Mouse (Mus musculus) erythroblast, adult 5-6 weeks (primary cell): ENCODE measurements around the gene Scn2b. TPM values are rescaled to one million over a fixed set of nuclear protein-coding genes. Genes with fewer than 3 reads are reported as not detected.

ENCODE experiments used
- ATAC-seq: replicated peaks from 2 replicates; pipeline ENCODE4 v1.8.0; 2016; ENCODE audit warnings: moderate number of reproducible peaks, mild to moderate bottlenecking, moderate TSS enrichment, inconsistent platforms; ENCODE audit not compliant: poor library complexity, low FRiP score, severe bottlenecking
- total RNA-seq, 2 experiments: library from RNA; stranded (forward) in 1 of 2; stranded (reverse) in 1 of 2; fragments of 150-400 nt in 1 of 2; fragments of 200-764, 138-1000 nt in 1 of 2; gene quantifications; 2 replicates each; pipeline versions ENCODE4 v1.2.3 to v1.2.4; 2015 to 2017; ENCODE audit warnings: low replicate concordance in 2 of 2

Gene Scn2b
- 0.77 TPM in 1 of 2 replicates, not detected in the other for total RNA-seq (2015; ENCODE audit: low replicate concordance)
- not detected in 2 replicates for total RNA-seq (2017; ENCODE audit: low replicate concordance)

DNA sequence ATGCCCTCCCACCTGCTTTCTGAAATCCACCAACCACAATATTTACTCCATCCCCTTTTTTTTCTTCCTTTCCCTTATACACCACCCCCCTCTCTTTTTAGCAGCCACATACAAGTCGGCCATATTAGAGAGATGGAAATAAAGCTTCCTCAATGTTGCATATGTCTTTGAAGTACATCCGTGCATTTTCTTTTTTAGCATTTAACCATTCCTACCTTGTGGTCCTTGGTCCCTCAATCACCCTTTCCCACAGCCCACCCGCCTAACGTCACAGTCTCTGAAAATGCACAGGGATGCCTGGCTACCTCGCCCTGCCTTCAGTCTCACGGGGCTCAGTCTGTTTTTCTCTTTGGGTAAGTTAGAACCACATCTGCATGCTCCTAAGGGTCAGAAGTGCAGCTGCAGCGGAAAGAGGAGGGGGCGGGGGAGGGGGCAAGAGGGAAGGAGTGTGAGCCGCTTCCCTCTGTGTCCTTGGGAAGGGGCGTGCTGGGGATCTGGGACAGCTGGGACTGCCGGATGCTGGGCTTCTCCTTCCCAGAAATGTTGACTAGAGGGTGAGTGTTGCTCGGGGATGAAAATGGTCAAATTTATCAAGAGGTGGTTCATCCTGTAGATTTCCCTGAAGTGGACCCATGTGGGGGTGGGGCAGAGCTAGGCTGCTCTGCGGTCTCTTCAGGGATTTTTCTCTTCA lies at the start of gene Scn2b:
Scn2b (plus strand) TSS at position 42 of the 691 bp plus-strand sequence.
- ATAC-seq, result no peak

DNA sequence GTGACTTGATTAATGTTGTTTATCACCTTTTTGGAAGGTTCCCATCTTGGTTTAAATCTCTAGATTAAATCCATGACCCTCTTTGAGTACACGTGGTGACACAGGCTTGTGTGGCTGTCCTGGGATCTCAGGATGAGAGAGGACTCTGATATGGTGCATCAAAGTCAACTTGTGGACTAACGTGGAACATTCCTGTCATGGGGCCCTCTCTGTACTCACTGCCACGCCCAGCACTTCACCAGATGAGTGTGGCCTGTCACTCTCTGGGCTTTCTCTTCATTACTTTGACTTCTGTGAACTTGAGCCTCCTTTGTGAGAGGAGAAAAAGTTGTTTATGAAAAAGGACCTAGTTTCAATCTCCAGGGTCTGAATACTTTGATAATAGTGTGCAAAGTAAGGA lies 45.8 kb upstream of the Scn2b start:
- ATAC-seq, result no peak

DNA sequence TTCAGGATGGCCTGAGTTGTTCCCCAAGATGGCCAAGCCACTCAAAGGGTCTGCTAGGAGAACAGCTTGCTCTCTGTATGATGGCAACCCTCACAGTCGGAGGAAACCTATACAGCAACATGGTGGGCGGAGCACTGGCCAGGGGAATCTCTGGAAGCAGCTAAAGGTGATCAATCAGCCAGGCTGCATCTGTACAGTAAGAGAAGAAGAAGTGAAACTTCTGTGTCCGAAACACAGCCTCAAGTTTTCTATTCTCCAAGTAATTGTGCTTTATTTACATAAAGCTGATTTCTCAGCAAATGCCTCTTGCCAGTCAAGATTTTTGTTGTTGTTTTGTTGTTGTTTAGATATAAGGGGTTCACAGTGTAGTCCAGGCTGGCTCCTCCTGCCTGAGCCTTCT lies 39.7 kb upstream of the Scn2b start:
- no peak for ATAC-seq

DNA sequence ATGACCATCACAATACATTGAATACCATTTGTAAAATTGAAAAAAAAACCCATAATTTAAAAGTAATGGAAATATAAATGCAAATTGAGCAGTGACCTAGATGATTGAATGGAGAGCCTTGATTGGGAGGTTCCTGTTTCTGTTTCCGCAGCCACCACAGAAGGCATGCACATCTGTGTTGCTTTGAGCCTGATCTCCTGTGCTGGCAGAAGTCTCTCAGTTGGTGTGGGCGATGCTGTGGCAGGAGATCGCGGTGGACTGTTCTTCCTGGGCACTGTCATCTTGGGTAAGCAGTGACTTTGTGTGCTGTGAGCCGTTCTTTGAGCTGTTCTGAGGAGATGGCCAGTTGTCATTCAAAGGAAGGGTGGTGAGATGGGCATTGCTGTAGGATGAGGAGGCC lies 38.6 kb upstream of the Scn2b start, which contains the start of gene Jaml:
Jaml (plus strand) TSS at position 173 of the 400 bp plus-strand sequence.
- ATAC-seq, result no peak

DNA sequence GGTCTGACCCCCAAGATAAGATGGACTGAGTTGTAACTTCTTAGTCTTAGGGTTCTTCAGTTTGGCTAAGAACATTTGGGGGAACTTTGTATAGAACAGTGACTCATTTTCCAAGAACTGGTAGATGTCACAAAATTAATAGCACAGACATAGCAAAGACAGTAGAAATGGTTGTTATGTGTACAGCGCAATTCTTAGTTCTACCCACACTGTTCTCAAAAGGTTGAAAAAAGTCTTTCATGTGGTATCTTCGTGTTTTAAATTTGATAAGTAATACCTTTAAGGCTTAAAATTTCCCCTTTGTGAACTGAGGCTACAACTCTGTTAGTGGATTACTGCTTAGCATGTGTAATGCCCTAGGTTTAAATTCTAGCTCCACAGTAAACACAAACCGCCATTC lies 34.5 kb upstream of the Scn2b start:
- no peak for ATAC-seq

DNA sequence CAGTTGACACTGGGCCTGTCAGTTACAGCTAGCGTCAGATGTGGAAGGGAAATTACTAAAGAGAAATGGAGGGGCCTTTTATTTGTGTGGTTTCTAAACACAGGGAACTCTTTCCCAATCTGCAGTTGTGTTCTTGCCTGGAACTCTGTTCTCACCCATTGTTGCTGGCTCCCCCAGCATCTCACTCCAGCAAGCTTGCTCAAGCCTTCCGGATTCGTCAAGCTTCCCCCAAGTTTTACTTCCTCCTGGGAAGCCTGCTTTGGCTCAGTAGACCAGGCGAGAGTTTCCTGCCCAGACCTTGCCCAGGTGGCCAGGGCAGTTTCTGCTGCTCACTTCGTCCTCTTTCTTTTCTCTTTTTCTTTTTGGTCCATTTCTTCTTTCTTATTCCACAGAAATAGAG lies 33.0 kb upstream of the Scn2b start:
- ATAC-seq, result no peak

DNA sequence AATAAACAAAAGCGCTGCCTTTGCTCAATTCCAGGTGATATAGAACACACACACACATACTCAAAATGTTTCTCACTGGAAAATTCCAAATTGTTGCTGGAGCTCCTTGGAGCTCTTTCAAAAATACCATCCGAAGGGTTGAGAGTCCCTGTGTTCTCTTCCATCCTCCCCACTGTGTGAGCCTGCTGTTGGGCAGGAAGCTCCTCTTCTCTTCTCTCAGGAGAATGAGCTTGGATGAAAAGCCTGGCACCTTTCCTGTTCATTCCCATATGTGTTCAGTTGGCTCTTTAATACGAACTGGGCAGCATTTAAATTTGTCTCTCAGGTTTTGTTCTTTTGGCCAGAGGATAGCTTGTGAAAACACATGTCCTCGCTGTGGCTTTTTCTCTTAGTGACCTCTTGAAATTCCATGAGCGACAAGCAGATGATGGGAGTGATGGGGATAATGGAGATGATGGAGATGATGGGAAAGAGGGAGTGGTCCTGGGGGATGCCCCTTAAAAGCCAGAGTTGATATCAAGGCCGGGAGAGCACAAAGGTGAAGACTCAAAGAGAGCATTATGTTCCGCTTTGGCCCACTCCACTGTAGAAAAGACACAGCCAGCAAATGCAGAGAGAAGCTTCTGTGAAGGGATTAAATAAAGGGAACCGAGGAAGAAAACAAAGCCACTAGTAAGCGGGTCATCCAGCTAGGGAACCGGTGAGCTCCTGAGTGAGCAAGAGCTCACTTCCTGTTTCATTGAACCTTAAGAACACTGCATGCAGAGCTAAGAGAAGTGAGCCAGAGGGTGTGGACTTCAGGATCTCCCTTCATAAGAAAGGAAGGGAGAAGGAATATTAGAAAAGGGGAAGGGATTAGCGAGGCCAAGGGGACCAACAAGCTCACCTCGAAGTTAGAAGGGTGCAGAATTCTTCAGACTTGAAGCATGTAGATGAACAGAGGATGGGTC lies 31.6 kb upstream of the Scn2b start:
- no peak for ATAC-seq

DNA sequence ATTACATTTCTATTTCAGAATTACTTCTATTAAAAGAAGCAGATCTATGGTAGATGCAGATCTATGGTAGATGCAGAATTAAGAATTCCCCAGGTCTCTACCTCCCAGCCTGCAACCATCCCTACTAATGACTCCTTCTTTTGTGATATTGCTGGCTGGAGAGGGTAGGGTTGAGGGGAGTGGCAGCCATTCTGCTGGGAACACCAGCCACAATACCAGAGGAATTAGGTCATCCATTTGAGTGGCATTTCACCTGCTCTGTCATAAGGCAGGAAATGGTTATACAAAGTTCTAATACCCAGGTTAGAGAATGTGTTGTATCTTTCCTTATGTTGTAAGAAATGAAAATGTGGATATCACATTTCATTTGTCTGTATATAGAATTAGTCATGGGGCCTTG lies 29.5 kb upstream of the Scn2b start:
- ATAC-seq, result no peak

DNA sequence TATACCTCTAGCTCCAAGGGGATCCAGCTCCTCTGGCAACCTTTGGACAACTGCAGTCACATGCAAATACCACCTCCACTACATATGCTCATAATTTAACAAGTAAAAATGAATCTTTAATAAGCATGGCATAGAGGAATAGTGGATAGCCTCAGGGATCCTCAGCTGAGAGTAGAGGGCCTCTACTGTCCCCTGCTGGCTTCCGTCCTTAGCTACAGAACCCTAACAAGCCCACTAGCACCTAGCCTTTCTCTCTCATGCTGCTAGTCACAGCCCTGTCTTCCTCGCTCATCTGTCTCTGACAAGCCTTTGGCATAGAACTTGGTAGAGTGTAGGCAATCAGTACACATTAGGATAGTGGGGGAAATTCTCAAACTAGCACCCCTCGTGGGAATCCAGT lies 26.8 kb upstream of the Scn2b start:
- ATAC-seq, result no peak

DNA sequence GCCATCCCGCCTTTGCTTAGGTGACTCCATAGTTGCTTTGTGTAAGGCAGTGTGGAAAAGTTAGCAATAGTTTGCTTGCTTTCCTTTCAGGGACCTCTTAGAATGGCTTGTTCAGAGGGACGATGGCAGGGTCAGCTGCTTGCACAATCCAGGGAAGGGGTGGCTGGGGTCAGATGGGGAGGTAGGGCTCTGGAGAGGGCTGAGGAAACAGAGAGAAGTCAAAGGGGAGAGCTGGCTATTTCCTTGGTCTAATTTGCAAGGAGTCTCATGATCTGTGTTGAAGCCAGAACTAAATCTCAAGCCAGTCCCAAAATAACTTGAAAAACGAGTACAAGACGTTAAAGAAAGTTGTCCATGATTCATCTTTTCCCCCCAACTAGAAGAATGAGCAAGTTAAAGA lies 24.9 kb upstream of the Scn2b start:
- no peak for ATAC-seq

DNA sequence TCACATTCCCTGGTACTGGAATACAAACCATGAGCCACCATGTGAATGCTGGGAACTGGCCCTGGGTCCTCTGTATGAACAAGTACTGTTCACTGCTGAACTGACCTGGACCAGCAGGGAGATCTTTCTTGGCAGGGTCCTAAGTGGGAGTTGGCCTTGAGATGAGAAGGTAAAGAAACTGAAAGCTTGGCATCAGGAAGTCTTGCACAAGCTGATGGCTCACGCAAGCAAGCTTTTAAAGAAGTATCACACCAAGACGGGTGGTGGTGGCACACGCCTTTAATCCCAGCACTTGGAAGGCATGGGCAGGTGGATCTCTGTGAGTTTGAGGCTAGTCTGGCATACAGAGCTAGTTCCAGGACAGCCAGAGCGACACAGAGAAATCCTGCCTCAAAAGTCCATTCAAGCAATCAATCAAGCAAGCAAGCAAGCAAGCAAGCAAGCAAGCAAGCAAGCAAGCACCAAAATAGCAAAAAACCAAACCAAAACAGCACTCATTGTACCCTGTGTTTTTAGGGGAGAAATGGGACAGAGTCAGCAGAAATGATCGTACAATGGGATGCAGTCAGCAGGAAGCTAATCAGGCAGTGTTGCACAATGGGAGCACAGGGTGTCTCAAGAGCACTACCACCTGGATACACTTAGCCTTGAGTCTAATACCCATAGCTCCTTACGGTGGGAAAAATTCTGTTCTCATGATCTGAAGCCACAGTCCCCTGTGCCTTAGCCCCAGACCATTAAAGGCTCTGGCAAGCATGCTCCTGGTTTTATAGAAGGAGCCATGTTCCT lies 22.2 kb upstream of the Scn2b start:
- no peak for ATAC-seq

DNA sequence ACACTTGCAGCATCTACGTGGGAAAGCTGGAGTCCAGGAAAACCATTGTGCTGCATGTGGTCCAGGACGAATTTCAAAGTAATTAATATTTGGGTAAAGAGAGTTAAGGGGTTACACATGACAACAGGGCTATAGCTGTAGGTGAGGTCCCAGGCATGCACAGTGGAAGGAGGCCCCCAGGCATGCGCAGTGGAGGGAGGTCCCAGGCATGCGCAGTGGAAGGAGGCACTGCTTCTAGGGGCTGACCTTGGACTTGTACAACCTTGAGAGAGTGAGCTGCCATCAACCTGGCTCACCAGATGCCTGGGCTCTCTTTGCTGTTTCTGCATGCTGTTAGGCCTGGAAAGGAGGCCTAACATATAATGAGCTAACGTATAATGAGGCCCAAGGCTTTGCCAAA lies 19.7 kb upstream of the Scn2b start:
- ATAC-seq, result no peak

DNA sequence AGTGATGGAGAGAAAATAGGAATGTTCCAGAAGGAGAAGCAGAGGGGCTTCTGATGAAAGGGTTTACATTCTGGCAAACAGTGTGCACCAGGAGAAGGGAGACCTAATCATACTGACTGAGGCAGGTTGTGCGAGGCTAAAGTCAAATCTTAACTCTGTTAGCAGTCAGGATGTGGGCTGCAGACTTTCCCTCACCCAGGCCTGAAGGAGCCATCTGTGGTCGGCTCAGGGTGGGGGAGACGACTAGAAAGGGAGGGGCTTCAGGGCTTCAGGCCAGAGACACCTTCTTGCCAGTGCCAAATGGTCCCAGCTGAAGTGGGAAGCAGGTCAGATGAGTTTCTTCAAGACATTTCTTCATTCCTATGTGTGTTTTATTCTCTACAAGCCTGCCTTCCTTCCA lies 19.2 kb upstream of the Scn2b start:
- no peak for ATAC-seq

DNA sequence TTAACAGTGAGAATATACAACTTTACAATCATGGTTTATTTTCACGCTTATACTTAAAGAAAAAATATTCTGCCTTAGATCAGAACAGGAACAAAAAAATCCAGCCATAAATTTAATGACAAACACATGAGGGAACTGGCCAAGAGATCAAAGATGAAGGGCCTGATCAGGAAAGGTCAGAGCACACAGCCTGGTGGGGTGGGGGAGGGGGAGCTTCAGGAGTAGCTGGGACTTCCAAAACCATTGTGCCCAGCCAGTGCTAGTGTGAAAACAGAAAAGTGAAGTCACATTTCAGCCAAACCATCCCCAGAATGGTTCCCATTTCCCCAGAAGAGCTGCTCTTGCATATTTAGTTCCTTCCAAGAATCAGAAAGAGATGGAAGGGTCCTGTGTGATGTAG lies 15.1 kb upstream of the Scn2b start:
- ATAC-seq, result no peak

DNA sequence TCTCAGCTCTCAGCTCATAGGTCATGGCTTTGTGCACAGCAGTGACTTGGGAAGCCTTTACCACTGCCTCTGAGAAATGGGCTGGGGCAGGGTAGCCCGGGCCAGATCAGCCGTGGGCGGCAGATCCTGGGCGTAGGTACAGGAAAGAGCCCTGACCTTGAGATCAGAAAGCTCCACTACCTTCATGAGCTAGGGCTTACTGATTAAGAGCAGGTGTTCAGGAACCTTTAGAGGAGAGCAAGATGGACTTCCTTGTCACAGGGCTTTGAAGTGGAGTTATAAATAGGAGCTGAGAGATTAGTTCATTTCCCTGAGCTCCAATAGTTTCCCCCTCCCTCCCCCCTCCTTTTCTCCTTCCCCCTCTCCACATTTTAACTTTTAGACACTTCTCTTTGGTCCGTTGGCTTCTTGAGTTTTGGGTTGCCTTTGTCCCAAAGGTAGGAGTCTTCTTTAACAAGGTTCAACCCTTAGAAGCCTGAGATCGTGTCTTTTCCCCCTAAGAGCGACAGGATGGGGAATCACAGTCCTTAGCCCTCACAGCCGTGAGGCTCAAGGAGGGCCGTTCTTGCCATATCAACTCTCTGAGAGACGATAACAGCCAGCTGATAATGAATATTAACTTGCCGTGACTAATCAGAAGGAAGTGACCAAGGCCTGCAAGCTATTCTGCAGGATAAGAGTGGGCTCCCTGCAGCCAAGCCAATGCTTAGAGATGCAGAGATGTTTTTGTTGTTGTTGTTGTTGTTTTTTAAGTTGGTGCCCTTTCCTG lies 14.2 kb upstream of the Scn2b start:
- no peak for ATAC-seq

DNA sequence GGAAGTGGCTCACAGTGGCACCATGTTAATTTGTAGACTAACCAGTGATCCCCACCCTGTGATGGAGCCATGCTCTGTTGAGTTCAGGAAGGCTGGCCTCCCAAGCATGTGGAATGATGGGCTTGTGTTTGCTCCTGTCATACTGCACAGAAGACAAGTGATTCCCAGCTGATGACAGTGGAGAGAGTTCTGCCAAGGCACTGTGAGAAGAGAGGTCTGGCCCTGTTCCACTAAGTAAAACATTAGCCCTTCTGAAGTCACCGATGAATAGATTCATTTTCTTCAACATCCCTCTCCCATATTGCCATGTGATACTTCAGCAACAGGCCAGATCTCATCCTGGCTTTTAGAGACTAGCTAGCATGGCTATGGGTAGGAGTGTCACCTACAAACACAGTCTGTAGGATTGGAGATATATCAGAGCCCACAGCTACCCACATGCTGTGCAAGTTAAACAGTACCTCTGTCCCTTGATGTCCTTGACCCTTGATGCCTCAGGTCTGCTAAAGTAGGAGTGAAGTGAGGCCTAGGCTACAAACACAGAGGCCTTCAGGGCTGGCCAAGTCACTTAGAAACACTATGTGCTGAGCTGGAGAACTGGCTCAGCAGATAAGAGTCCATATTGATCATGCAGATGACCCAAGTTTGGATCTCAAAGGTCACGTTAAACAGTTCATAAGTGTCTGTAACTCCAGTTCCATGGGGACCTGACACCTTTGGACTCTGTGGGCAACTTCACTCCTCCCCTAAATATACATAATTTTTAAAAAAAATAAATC lies 11.8 kb upstream of the Scn2b start:
- ATAC-seq, result no peak

DNA sequence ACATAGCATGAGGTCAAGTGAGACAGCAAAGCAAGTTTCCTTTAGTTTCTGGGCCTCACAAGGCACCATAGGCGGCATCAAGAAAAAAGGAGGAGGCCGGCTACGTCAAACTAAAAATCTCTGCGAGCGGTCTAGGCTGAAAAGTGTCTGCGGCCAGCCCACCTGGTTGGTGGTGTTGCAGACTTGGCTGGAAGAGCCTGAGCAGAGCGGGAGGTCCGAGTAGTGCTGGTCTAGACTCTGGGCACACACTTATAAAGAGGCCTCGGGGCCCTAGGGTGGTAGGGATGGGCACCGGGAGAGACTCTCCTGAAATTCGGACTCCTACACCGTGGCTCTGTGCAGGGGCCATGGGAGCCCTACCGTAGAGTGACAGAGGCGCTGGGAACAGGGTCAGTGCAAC lies 1.9 kb upstream of the Scn2b start:
- no peak for ATAC-seq

DNA sequence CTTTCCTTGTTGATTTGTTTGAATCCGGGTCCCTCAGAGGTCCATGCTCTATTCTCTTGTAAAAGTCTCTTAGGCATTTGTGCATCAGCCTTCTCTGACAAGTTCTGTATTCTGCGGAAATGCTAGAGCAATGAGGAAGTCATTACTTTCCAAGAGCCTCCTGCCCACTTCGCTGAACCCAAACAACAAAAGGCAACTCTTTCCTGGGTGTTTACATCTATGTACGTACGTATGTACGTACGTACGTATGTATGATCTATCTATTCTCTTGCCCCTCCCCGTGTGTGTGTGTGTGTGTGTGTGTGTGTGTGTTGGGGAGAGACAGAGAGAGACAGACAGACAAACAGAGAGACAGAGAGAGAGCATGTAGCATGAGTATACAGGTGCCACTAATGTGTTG lies 763 bp upstream of the Scn2b start:
- ATAC-seq, result no peak

DNA sequence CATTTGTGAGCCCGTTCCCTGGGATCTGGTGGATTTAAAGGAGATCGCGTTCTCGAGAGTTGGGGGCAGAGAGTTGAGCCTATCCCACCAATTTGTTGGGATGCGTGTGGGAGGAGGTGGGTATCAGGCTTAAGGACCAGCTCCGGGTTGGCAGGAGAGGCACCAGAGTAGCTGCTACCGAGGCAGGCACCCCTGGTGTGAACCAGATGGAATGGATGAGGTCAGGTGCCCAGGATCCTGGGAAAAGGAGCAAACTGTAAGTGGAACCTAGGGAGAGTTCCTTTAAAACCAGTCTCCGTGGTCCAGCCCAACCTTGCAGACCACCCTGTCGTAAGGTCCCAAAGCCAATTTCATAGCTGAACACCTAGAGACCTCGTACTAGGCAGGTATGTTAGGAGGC lies 970 bp downstream of the Scn2b start:
- ATAC-seq, result no peak
